ENCODE assay signal across 8 mouse cellular contexts in genomic region chr19:41896319-41896711, GRCm38 (mm10). TPM values are rescaled to one million over a fixed set of nuclear protein-coding genes. Genes with fewer than 3 reads are reported as not detected.
DNase-seq lines count a peak whose midpoint lies in the region; ATAC-seq and TF ChIP-seq lines count a peak whose summit lies in the region.

No protein-coding gene starts in this region.

- H3K9ac ChIP-seq in heart, embryonic 15.5 days = peak overlapping the region; percentile 56
- peak overlapping the region; percentile 52 for H3K9ac ChIP-seq in hindbrain, embryonic 11.5 days (ENCODE audit: low read depth, low read length)

- no peak for ATAC-seq in heart, embryonic 15.5 days (replicated peaks; ENCODE audit: insufficient number of reproducible peaks, insufficient read depth, low FRiP score, low read depth)
- ATAC-seq in G1E (ENCODE audit: extremely low read depth, insufficient number of reproducible peaks, low FRiP score, poor library complexity, severe bottlenecking) = no peak
- ATAC-seq in hindbrain, embryonic 11.5 days (ENCODE audit: low FRiP score) = no peak
- no peak for ATAC-seq in CD4-positive, CD25-positive, alpha-beta regulatory T cell, adult 4 months

- no peaks in the 10 kb centered on the region for H3K9me3 ChIP-seq in heart, embryonic 15.5 days (replicated peaks)
- no peaks in the 10 kb centered on the region for H3K9me3 ChIP-seq in G1E (replicated peaks)
- no peaks in the 10 kb centered on the region for H3K9me3 ChIP-seq in hindbrain, embryonic 11.5 days (ENCODE audit: control insufficient read depth, low read length)
- H3K9me3 ChIP-seq in midbrain, embryonic 10.5 days (replicated peaks) = no peaks in the 10 kb centered on the region

- H3K4me3 ChIP-seq in heart, embryonic 15.5 days = peak overlapping the region; percentile 96
- H3K4me3 ChIP-seq in G1E (ENCODE audit: low read depth, low read length) = peak overlapping the region; percentile 80
- H3K4me3 ChIP-seq in hindbrain, embryonic 11.5 days (ENCODE audit: low read depth, low read length) = peak overlapping the region; percentile 85
- H3K4me3 ChIP-seq in midbrain, embryonic 10.5 days = peak overlapping the region; percentile 93

- H3K36me3 ChIP-seq in heart, embryonic 15.5 days = no peaks in the 10 kb centered on the region
- peaks cover 30% of the 10 kb centered on the region for H3K36me3 ChIP-seq in G1E (replicated peaks)
- H3K36me3 ChIP-seq in hindbrain, embryonic 11.5 days (ENCODE audit: control insufficient read depth, insufficient read depth, low read length) = no peaks in the 10 kb centered on the region
- peaks cover 15% of the 10 kb centered on the region for H3K36me3 ChIP-seq in midbrain, embryonic 10.5 days

- TF ChIP-seq CTCF in G1E (IDR thresholded peaks at IDR 0.05; ENCODE audit: low read depth, low read length) = no peak

- no peak for DNase-seq in heart, postnatal 10 days
- DNase-seq in G1E (ENCODE audit: low spot score) = no peak
- no peak for DNase-seq in hindbrain, embryonic 11.5 days (ENCODE audit: low spot score)
- DNase-seq in midbrain, embryonic 10.5 days (ENCODE audit: low spot score) = no peak
- no peak for DNase-seq in gastrocnemius, adult 8-10 months (ENCODE audit: low spot score in 2 of 2)
- DNase-seq in yolk sac, embryonic 10.5 days (ENCODE audit: low spot score) = no peak

- no peak overlapping the region for H3K27ac ChIP-seq in heart, embryonic 15.5 days
- H3K27ac ChIP-seq in hindbrain, embryonic 11.5 days (ENCODE audit: low read depth, low read length) = no peak overlapping the region
- peak overlapping the region; percentile 29; the same call in 1 of the 2 replicates for H3K27ac ChIP-seq in midbrain, embryonic 10.5 days (replicated peaks)

- 17% methylated on average over 18 of the region's 18 CpGs for WGBS in heart, embryonic 15.5 days
- 19% methylated on average over 18 of the region's 18 CpGs for WGBS in hindbrain, embryonic 11.5 days
- WGBS in midbrain, embryonic 10.5 days = 20% methylated on average over 18 of the region's 18 CpGs

- H3K4me2 ChIP-seq in heart, embryonic 15.5 days = peak overlapping the region; percentile 88
- H3K4me2 ChIP-seq in hindbrain, embryonic 11.5 days (replicated peaks; ENCODE audit: low read depth, low read length) = peak overlapping the region; percentile 77

- no peaks in the 10 kb centered on the region for H3K27me3 ChIP-seq in heart, embryonic 15.5 days
- H3K27me3 ChIP-seq in G1E (ENCODE audit: insufficient read depth, low read length) = no peaks in the 10 kb centered on the region
- H3K27me3 ChIP-seq in hindbrain, embryonic 11.5 days (ENCODE audit: control insufficient read depth, insufficient read depth, low read length) = no peaks in the 10 kb centered on the region
- H3K27me3 ChIP-seq in midbrain, embryonic 10.5 days (ENCODE audit: low read depth, poor library complexity, severe bottlenecking) = no peaks in the 10 kb centered on the region

- intact Hi-C loops in heart, postnatal 10 days (cut with DNase I) = loop anchor here (2.0 kb wide), 1 partner anchor 14 kb away; the partner anchor contains the start of gene Pgam1

- peaks cover 15% of the 10 kb centered on the region for H3K4me1 ChIP-seq in heart, embryonic 15.5 days (replicated peaks)
- H3K4me1 ChIP-seq in G1E (ENCODE audit: insufficient read depth, low read depth, low read length) = peaks cover 50% of the 10 kb centered on the region
- H3K4me1 ChIP-seq in hindbrain, embryonic 11.5 days (replicated peaks; ENCODE audit: control insufficient read depth, insufficient read depth, low read length) = peaks cover 5% of the 10 kb centered on the region
- peaks cover 22% of the 10 kb centered on the region for H3K4me1 ChIP-seq in midbrain, embryonic 10.5 days

RNA-seq across cellular contexts. Expression of gene Rrp12, which starts 0.3 kb away (rescaled TPM):
- polyA plus RNA-seq in heart, embryonic 15.5 days (2015; fragmentation: Nextera tagmentation; extraction: Ambion mirVana) = 7.4 and 10.1 TPM in 2 replicates
- total RNA-seq in heart, postnatal 10 days (2021) = 10 to 100 TPM; 17.7 to 20.9 TPM
- 14.9 and 16.9 TPM in 2 replicates for total RNA-seq in G1E (2014; fragmentation: Nextera tagmentation)
- 13.5 and 16.5 TPM in 2 replicates for total RNA-seq in G1E (2017)
- 31.0 and 33.8 TPM in 2 replicates for polyA plus RNA-seq in G1E (2012)
- polyA plus RNA-seq in hindbrain, embryonic 11.5 days (2014; fragmentation: Nextera tagmentation; extraction: Ambion mirVana) = 11.5 and 13.8 TPM in 2 replicates
- polyA plus RNA-seq in midbrain, embryonic 10.5 days (2016; fragmentation: Nextera tagmentation; extraction: Ambion mirVana) = 34.0 and 35.4 TPM in 2 replicates
- 10 to 100 TPM in 1 of 2 experiments, 1 to 10 TPM in 1; 7.2 to 17.3 TPM for polyA plus RNA-seq in CD4-positive, CD25-positive, alpha-beta regulatory T cell, adult 4 months (2017; shearing (Covaris generic))
- 10 to 100 TPM; 30.0 to 34.9 (median 32.2) TPM for total RNA-seq in gastrocnemius, adult 8-10 months (2022)

RNA-seq across cellular contexts. Expression of gene Pgam1, which starts 15.4 kb away (rescaled TPM):
- polyA plus RNA-seq in heart, embryonic 15.5 days (2015; fragmentation: Nextera tagmentation; extraction: Ambion mirVana) = 666 and 693 TPM in 2 replicates
- 100 to 1,000 TPM; 116 to 154 TPM for total RNA-seq in heart, postnatal 10 days (2021)
- total RNA-seq in G1E (2014; fragmentation: Nextera tagmentation) (910 and 922 TPM in 2 replicates), G1E (2017) (501 and 541 TPM in 2 replicates)
- 573 and 600 TPM in 2 replicates for polyA plus RNA-seq in G1E (2012)
- 767 and 789 TPM in 2 replicates for polyA plus RNA-seq in hindbrain, embryonic 11.5 days (2014; fragmentation: Nextera tagmentation; extraction: Ambion mirVana)
- 924 and 1,153 TPM in 2 replicates for polyA plus RNA-seq in midbrain, embryonic 10.5 days (2016; fragmentation: Nextera tagmentation; extraction: Ambion mirVana)
- polyA plus RNA-seq in CD4-positive, CD25-positive, alpha-beta regulatory T cell, adult 4 months (2017; shearing (Covaris generic)) = 10 to 100 TPM; 41.8 to 43.3 TPM
- 10 to 100 TPM; 11.0 to 34.9 (median 15.0) TPM for total RNA-seq in gastrocnemius, adult 8-10 months (2022)

RNA-seq across cellular contexts. Expression of gene Exosc1, which starts 36.9 kb away (rescaled TPM):
- polyA plus RNA-seq in heart, embryonic 15.5 days (2015; fragmentation: Nextera tagmentation; extraction: Ambion mirVana) = 39.3 and 46.9 TPM in 2 replicates
- 10 to 100 TPM; 13.3 to 15.8 TPM for total RNA-seq in heart, postnatal 10 days (2021)
- total RNA-seq in G1E (2014; fragmentation: Nextera tagmentation) = 81.0 and 95.9 TPM in 2 replicates
- total RNA-seq in G1E (2017) = 50.2 and 52.2 TPM in 2 replicates
- 20.3 and 29.3 TPM in 2 replicates for polyA plus RNA-seq in G1E (2012)
- polyA plus RNA-seq in hindbrain, embryonic 11.5 days (2014; fragmentation: Nextera tagmentation; extraction: Ambion mirVana) = 77.2 and 83.2 TPM in 2 replicates
- 82.1 and 96.4 TPM in 2 replicates for polyA plus RNA-seq in midbrain, embryonic 10.5 days (2016; fragmentation: Nextera tagmentation; extraction: Ambion mirVana)
- polyA plus RNA-seq in CD4-positive, CD25-positive, alpha-beta regulatory T cell, adult 4 months (2017; shearing (Covaris generic)) = 10 to 100 TPM; 83.6 to 89.9 TPM
- 10 to 100 TPM; 16.0 to 21.6 (median 18.6) TPM for total RNA-seq in gastrocnemius, adult 8-10 months (2022)

RNA-seq across cellular contexts. Expression of gene Zdhhc16, which starts 37.0 kb away (rescaled TPM):
- polyA plus RNA-seq in heart, embryonic 15.5 days (2015; fragmentation: Nextera tagmentation; extraction: Ambion mirVana) = 46.5 and 62.7 TPM in 2 replicates
- 10 to 100 TPM; 27.6 to 29.4 TPM for total RNA-seq in heart, postnatal 10 days (2021)
- 36.7 and 45.4 TPM in 2 replicates for total RNA-seq in G1E (2014; fragmentation: Nextera tagmentation)
- total RNA-seq in G1E (2017) = 27.8 and 29.7 TPM in 2 replicates
- polyA plus RNA-seq in G1E (2012) = 25.6 and 34.0 TPM in 2 replicates
- 59.0 and 59.1 TPM in 2 replicates for polyA plus RNA-seq in hindbrain, embryonic 11.5 days (2014; fragmentation: Nextera tagmentation; extraction: Ambion mirVana)
- polyA plus RNA-seq in midbrain, embryonic 10.5 days (2016; fragmentation: Nextera tagmentation; extraction: Ambion mirVana) = 88.4 and 91.6 TPM in 2 replicates
- polyA plus RNA-seq in CD4-positive, CD25-positive, alpha-beta regulatory T cell, adult 4 months (2017; shearing (Covaris generic)) = 10 to 100 TPM; 40.7 to 59.3 TPM
- 10 to 100 TPM; 21.3 to 24.1 (median 23.2) TPM for total RNA-seq in gastrocnemius, adult 8-10 months (2022)

RNA-seq across cellular contexts. Expression of gene Frat2, which starts 48.4 kb away (rescaled TPM):
- polyA plus RNA-seq in heart, embryonic 15.5 days (2015; fragmentation: Nextera tagmentation; extraction: Ambion mirVana) = 2.2 and 3.5 TPM in 2 replicates
- total RNA-seq in heart, postnatal 10 days (2021) = 1 to 10 TPM; 4.7 to 6.9 TPM
- 15.3 and 17.8 TPM in 2 replicates for total RNA-seq in G1E (2014; fragmentation: Nextera tagmentation)
- total RNA-seq in G1E (2017) = 23.4 and 30.4 TPM in 2 replicates
- polyA plus RNA-seq in G1E (2012) = 42.6 and 60.2 TPM in 2 replicates
- polyA plus RNA-seq in hindbrain, embryonic 11.5 days (2014; fragmentation: Nextera tagmentation; extraction: Ambion mirVana) = 5.0 and 6.8 TPM in 2 replicates
- polyA plus RNA-seq in midbrain, embryonic 10.5 days (2016; fragmentation: Nextera tagmentation; extraction: Ambion mirVana) = 5.4 and 6.5 TPM in 2 replicates
- polyA plus RNA-seq in CD4-positive, CD25-positive, alpha-beta regulatory T cell, adult 4 months (2017; shearing (Covaris generic)) = 1 to 10 TPM in 1 of 2 experiments, under 1 TPM in 1; 0.75 to 1.9 TPM
- total RNA-seq in gastrocnemius, adult 8-10 months (2022) = 10 to 100 TPM in 3 of 4 experiments, 1 to 10 TPM in 1; 4.5 to 15.5 (median 12.5) TPM

Comparison
In these comparisons a context has a peak if more than half of its experiments do, and no peak if none do; other contexts are left out.
1. RNA of gene Pgam1, which starts 15.4 kb away (polyA plus RNA-seq): 924 to 1,153 TPM in midbrain, embryonic 10.5 days, 767 to 789 TPM in hindbrain, embryonic 11.5 days, 666 to 693 TPM in heart, embryonic 15.5 days and 573 to 600 TPM in G1E; 41.8 to 43.3 TPM in CD4-positive, CD25-positive, alpha-beta regulatory T cell, adult 4 months; every median in the first group is over 10 times any median in the second.
2. Peak in every context shown above with its lines, with median percentiles within 50 percentile points of each other: H3K4me3 ChIP-seq.